Mouse (Mus musculus): ENCODE measurements around the gene Tat.

The Tat gene

GRCm38 (mm10) chr8:109982386-109983105 lies 7.7 kb upstream of the Tat start:
- WGBS: 72% methylated on average over 15 of the region's 15 CpGs

GRCm38 (mm10) chr8:109983944-109984343 lies 6.3 kb upstream of the Tat start:
- 56% methylated on average over 5 of the region's 5 CpGs for WGBS

GRCm38 (mm10) chr8:109986384-109986783 lies 3.9 kb upstream of the Tat start:
- WGBS: 56% methylated on average over 7 of the region's 7 CpGs

- 83% methylated on average over 7 of the region's 7 CpGs for WGBS
These were observed 2.5 kb upstream of the Tat start for GRCm38 (mm10) chr8:109987776-109988175.

GRCm38 (mm10) chr8:109989151-109989550 lies 1.1 kb upstream of the Tat start:
- WGBS: 91% methylated on average over 8 of the region's 8 CpGs

- 69% methylated on average over 5 of the region's 5 CpGs for WGBS
These were observed 1.9 kb downstream of the Tat start for GRCm38 (mm10) chr8:109992166-109992565.

- WGBS: 80% methylated on average over 1 of the region's 1 CpGs
These were observed 2.7 kb downstream of the Tat start for GRCm38 (mm10) chr8:109992951-109993350.

GRCm38 (mm10) chr8:109997381-109997780 lies 7.1 kb downstream of the Tat start:
- 87% methylated on average over 9 of the region's 9 CpGs for WGBS

- 78% methylated on average over 7 of the region's 7 CpGs for WGBS
These were observed 7.8 kb downstream of the Tat start for GRCm38 (mm10) chr8:109998066-109998465.

GRCm38 (mm10) chr8:109999974-110000373 lies 9.7 kb downstream of the Tat start:
- WGBS: 89% methylated on average over 10 of the region's 10 CpGs

- WGBS: 50% methylated on average over 9 of the region's 9 CpGs
These were observed 12.7 kb downstream of the Tat start for GRCm38 (mm10) chr8:110002953-110003352.

GRCm38 (mm10) chr8:110004300-110004699 lies 14.1 kb downstream of the Tat start:
- WGBS: 84% methylated on average over 5 of the region's 5 CpGs

- 52% methylated on average over 17 of the region's 17 CpGs for WGBS
These were observed 16.2 kb downstream of the Tat start for GRCm38 (mm10) chr8:110006312-110007023.

- 77% methylated on average over 26 of the region's 26 CpGs for WGBS
These were observed 18.2 kb downstream of the Tat start for GRCm38 (mm10) chr8:110008228-110008994.

GRCm38 (mm10) chr8:110008995-110009446 lies 18.8 kb downstream of the Tat start:
- 73% methylated on average over 8 of the region's 8 CpGs for WGBS

GRCm38 (mm10) chr8:110010868-110011267 lies 20.6 kb downstream of the Tat start:
- WGBS: 40% methylated on average over 5 of the region's 5 CpGs

GRCm38 (mm10) chr8:110022081-110022480 lies 31.8 kb downstream of the Tat start:
- WGBS: 55% methylated on average over 6 of the region's 6 CpGs

- 90% methylated on average over 10 of the region's 10 CpGs for WGBS
These were observed 32.6 kb downstream of the Tat start for GRCm38 (mm10) chr8:110022768-110023344.

GRCm38 (mm10) chr8:110033771-110034170 lies 43.5 kb downstream of the Tat start:
- 59% methylated on average over 8 of the region's 8 CpGs for WGBS

GRCm38 (mm10) chr8:110034331-110034730 lies 44.1 kb downstream of the Tat start:
- WGBS: 55% methylated on average over 4 of the region's 4 CpGs

GRCm38 (mm10) chr8:110036156-110036555 lies 45.9 kb downstream of the Tat start:
- WGBS: 32% methylated on average over 2 of the region's 2 CpGs

GRCm38 (mm10) chr8:110039216-110039615 lies 49.0 kb downstream of the Tat start:
- WGBS: 45% methylated on average over 7 of the region's 7 CpGs

Measured in cerebral cortex, adult 2 months (tissue).